ENCODE assay signal across 15 mouse cellular contexts in genomic region chr5:110546726-110547406, GRCm38 (mm10). TPM values are rescaled to one million over a fixed set of nuclear protein-coding genes. Genes with fewer than 3 reads are reported as not detected.
DNase-seq lines count a peak whose midpoint lies in the region; ATAC-seq lines count a peak whose summit lies in the region.
"Had no signal": no experiment of that assay in that cellular context is flagged by ENCODE, and none has a peak within 500 bp of the region (broad histone marks: within the 10 kb centered on the region; RNA-seq: fewer than 3 reads in every experiment).

No protein-coding gene starts in this region.

- intact Hi-C loops in left cerebral cortex, postnatal 4 days (cut with DNase I) = no loop called here

- DNase-seq in left cerebral cortex, postnatal 4 days = peak; percentile 32
- no peak for DNase-seq in left cerebral cortex, adult 8-10 months (ENCODE audit: low spot score in 2 of 2)
- peak; percentile 54 to 68 for DNase-seq in cerebellum, postnatal 10 days
- no peak for DNase-seq in right cerebral cortex, postnatal 10 days (ENCODE audit: low spot score in 2 of 2)
- no peak for DNase-seq in heart, adult 18-20 months
- no peak for DNase-seq in adrenal gland, postnatal 14 days
- DNase-seq: embryo, embryonic 11 days; gastrocnemius, postnatal 36 days; liver, embryonic 13.5 days had no signal

- H3K4me3 ChIP-seq in midbrain, embryonic 12.5 days = no peak overlapping the region
- H3K4me3 ChIP-seq: heart, embryonic 13.5 days; limb, embryonic 10.5 days; liver, embryonic 13.5 days had no signal

- ATAC-seq in midbrain, embryonic 12.5 days (ENCODE audit: low FRiP score, low read depth) = no peak
- ATAC-seq: CD4-positive, CD25-positive, alpha-beta regulatory T cell, adult 4 months; lung, postnatal 0 days had no signal

- peaks cover 45% of the 10 kb centered on the region for H3K27me3 ChIP-seq in midbrain, embryonic 12.5 days

- H3K4me1 ChIP-seq in midbrain, embryonic 12.5 days = peaks cover 11% of the 10 kb centered on the region; the same call in 1 of the 2 replicates

- H3K9me3 ChIP-seq in midbrain, embryonic 12.5 days = no peaks in the 10 kb centered on the region
- H3K9me3 ChIP-seq: heart, embryonic 13.5 days; limb, embryonic 10.5 days; liver, embryonic 13.5 days had no signal

- no peak overlapping the region for H3K9ac ChIP-seq in midbrain, embryonic 12.5 days (replicated peaks)
- H3K9ac ChIP-seq: heart, embryonic 13.5 days; liver, embryonic 13.5 days had no signal

- no peak overlapping the region for H3K27ac ChIP-seq in midbrain, embryonic 12.5 days (replicated peaks)
- H3K27ac ChIP-seq: heart, embryonic 13.5 days; kidney, postnatal 0 days; limb, embryonic 10.5 days; liver, embryonic 13.5 days had no signal

- H3K36me3 ChIP-seq in midbrain, embryonic 12.5 days = no peaks in the 10 kb centered on the region
- H3K36me3 ChIP-seq: heart, embryonic 13.5 days; limb, embryonic 10.5 days; liver, embryonic 13.5 days had no signal

- 76% methylated on average over 5 of the region's 5 CpGs for WGBS in midbrain, embryonic 12.5 days

- H3K4me2 ChIP-seq in midbrain, embryonic 12.5 days (replicated peaks) = peak overlapping the region; percentile 64
- H3K4me2 ChIP-seq: heart, embryonic 13.5 days; liver, embryonic 13.5 days had no signal

RNA-seq across cellular contexts. Expression of gene Galnt9, which starts 2.7 kb away (rescaled TPM):
- total RNA-seq in left cerebral cortex, postnatal 4 days (2021) = 10 to 100 TPM; 31.7 to 33.7 TPM
- 10 to 100 TPM; 61.9 to 87.7 (median 73.3) TPM for total RNA-seq in left cerebral cortex, adult 8-10 months (2022)
- polyA plus RNA-seq in midbrain, embryonic 12.5 days (2016; fragmentation: Nextera tagmentation; extraction: Ambion mirVana) = 8.4 and 10.9 TPM in 2 replicates
- total RNA-seq in heart, adult 18-20 months (2021) = under 1 TPM in 1 of 2 experiments, not detected in 1; 0.13 TPM
- 0.30 TPM in 1 of 2 replicates, not detected in the other for total RNA-seq in adrenal gland, postnatal 14 days (2021)
- total RNA-seq: gastrocnemius, postnatal 36 days had no signal
- polyA plus RNA-seq: heart, embryonic 13.5 days; limb, embryonic 10.5 days; liver, embryonic 13.5 days had no signal

Comparison
In these comparisons a context has a peak if more than half of its experiments do, and no peak if none do; other contexts are left out.
1. DNase-seq: peak in left cerebral cortex, postnatal 4 days (single experiment) and cerebellum, postnatal 10 days (2 of 2); none in left cerebral cortex, adult 8-10 months (0 of 2), right cerebral cortex, postnatal 10 days (0 of 2), heart, adult 18-20 months (0 of 2) and adrenal gland, postnatal 14 days (single experiment).
2. RNA of gene Galnt9, which starts 2.7 kb away (total RNA-seq): 61.9 to 87.7 TPM in left cerebral cortex, adult 8-10 months and 31.7 to 33.7 TPM in left cerebral cortex, postnatal 4 days; 0.13 TPM in heart, adult 18-20 months and 0.30 TPM in adrenal gland, postnatal 14 days; every median in the first group is over 10 times any median in the second.